Mouse (Mus musculus) heart, postnatal 0 days (tissue): ENCODE data around the gene Lad1. TPM values are rescaled to one million over a fixed set of nuclear protein-coding genes. Genes with fewer than 3 reads are reported as not detected.

Experiments used
- ATAC-seq: fragments of 200-750 bp; cut with Nextera tagmentation; 2 replicates; pipeline ENCODE4 v1.8.0; 2017; ENCODE audit warnings: low read depth, moderate number of reproducible peaks, moderate library complexity; ENCODE audit not compliant: insufficient read depth
- DNase-seq: peaks from one replicate; pipeline ENCODE4 v3.0.0-alpha.2; 2016; ENCODE audit warnings: low spot score
- H3K27ac ChIP-seq: fragments of 300-500 bp; sonication (generic); 2 replicates; pipeline ENCODE4 v1.5.1; 2014; ENCODE audit warnings: low read depth, mild to moderate bottlenecking
- H3K27me3 ChIP-seq: fragments of 300-500 bp; sonication (generic); 2 replicates; pipeline ENCODE4 v1.6.1; 2014; ENCODE audit warnings: low read length, mixed read lengths; ENCODE audit not compliant: control insufficient read depth, insufficient read depth
- H3K36me3 ChIP-seq: fragments of 300-500 bp; sonication (generic); replicated peaks from 2 replicates; pipeline ENCODE4 v1.6.1; 2014; ENCODE audit warnings: low read length, mixed read lengths; ENCODE audit not compliant: control insufficient read depth, insufficient read depth
- H3K4me1 ChIP-seq: fragments of 300-500 bp; sonication (generic); 2 replicates; pipeline ENCODE4 v1.6.1; 2014; ENCODE audit warnings: antibody characterized with exemption; ENCODE audit not compliant: control insufficient read depth, insufficient read depth
- H3K4me2 ChIP-seq: fragments of 300-500 bp; sonication (generic); 2 replicates; pipeline ENCODE4 v1.6.1; 2014; ENCODE audit warnings: low read depth, mild to moderate bottlenecking, low read length, moderate library complexity
- H3K4me3 ChIP-seq: fragments of 300-500 bp; sonication (generic); 2 replicates; pipeline ENCODE4 v1.5.1; 2014; ENCODE audit warnings: low read depth, low read length
- H3K9ac ChIP-seq: fragments of 300-500 bp; sonication (generic); replicated peaks from 2 replicates; pipeline ENCODE4 v1.6.1; 2014; ENCODE audit warnings: low read depth, low read length, mixed read lengths
- H3K9me3 ChIP-seq: fragments of 300-500 bp; sonication (generic); replicated peaks from 2 replicates; pipeline ENCODE4 v1.6.1; 2016; ENCODE audit warnings: low read length; ENCODE audit not compliant: control insufficient read depth
- CTCF ChIP-seq: IDR thresholded peaks from 2 replicates; pipeline ENCODE4 v1.5.1; 2016; ENCODE audit warnings: antibody characterized with exemption, control low read depth, low read depth
- EP300 ChIP-seq: IDR thresholded peaks from 2 replicates; pipeline ENCODE4 v1.6.1; 2016; ENCODE audit warnings: antibody characterized with exemption, low read depth
- WGBS: fragments of 180-500 bp; shearing (Covaris S2); extraction: QIAGEN DNeasy Blood & Tissue Kit; methylation state at CpG from one replicate; pipeline ENCODE4 v1.1.7; 2014; 5-methylcytosine and 5-hydroxymethylcytosine counted together
- polyA plus RNA-seq: library from polyadenylated mRNA; unstranded; fragments of >200 nt; fragmentation: Nextera tagmentation; extraction: Ambion mirVana; gene quantifications from 2 replicates; pipeline ENCODE4 v1.2.1, GENCODE M21; 2015
- total RNA-seq: library from RNA; depleted of rRNA; stranded (reverse); fragments of >200 nt; gene quantifications from 2 replicates; pipeline ENCODE4 v1.2.3, GENCODE M21; 2014; ENCODE audit warnings: low replicate concordance; rRNA removed

The Lad1 gene
- total and polyA plus RNA-seq, 2 experiments from 2014 or later, result 11.1 to 32.9 TPM

DNA sequence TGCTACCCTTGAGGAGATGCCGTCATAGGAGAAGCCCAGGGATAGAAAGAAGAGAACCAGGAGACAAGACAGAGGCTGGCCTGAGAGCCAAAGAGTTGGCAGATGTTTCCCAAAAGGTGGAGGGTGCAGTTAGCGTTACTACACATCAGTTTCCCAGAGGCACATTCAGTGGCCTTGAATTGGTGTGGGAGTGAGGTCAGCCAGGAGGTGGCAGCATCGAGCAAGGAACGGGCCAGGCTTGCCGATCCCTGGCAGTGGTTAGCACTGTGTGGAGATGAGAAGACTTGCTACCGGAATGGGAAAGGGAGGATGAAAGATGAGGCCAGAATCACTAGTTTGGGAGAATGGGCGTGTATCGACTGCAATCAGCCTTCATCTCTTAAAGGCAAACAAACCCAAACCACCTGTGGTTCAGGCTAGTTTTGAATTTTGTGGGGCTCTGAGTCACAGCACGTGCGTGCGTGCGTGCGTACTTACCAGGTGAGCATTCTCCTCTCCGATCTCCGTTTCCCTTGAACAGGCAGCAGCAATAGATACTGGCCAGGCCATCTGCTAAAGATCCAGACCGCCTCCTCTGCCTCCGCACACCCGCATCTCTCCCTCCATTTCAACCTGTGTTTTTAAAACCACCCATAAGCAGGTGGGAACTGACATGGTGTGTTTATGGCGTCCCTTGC lies 47.3 kb downstream of the Lad1 start:
- Histone ChIP-seq H3K9ac (no peak overlapping the region), H3K4me3 (no peak overlapping the region), H3K9me3 (no peaks in the 10 kb centered on the region), H3K4me2 (no peak overlapping the region), H3K36me3 (no peaks in the 10 kb centered on the region), H3K27ac (no peak overlapping the region), H3K4me1 (peaks cover 19% of the 10 kb centered on the region), H3K27me3 (0 out of 2 replicates have a peak, but pooled peaks cover 12% of the 10 kb centered on the region)
- WGBS, result 45% methylated on average over 19 of the region's 19 CpGs
- DNase-seq (peak; percentile 77), ATAC-seq (peak; percentile 49)
- TF ChIP-seq EP300 (no peak), CTCF (peak; percentile 98)

DNA sequence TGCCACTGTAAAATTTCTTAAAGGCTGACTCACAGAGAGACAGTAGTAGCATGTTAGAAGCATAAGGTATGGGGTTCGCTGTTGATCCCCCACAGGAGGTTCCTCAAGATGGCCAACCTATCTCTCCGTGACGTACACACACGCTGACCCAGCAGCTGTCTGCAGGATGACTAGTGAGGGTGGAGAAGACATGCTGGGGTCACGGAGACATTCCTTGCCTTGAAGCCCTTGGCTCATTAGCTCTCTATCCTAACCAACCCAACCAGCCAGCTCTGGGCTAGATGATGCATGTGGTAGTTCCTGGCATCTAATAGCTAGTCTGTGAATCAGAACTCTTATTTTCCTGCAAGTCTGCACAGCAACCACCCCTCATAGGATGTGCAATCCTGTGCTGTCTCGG lies 50.2 kb downstream of the Lad1 start:
- H3K4me2 ChIP-seq, result no peak overlapping the region

DNA sequence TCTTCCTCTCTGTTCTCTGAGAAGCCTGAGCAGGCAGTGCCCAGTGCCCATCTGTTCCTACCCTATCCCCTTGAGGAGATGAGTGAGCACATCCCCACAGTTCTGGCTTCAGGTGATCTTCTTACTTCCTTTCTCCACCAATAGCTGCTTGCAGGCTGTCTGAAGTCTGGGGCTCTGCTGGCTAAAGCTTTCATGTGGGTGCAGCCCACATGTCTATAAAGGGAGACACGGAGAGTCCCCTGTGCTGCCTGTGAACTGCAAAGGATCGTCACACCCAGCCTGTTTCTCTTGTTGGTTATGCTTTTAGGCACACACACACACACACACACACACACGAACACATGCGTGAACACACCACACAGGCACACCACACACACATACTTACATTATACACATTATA lies 54.6 kb downstream of the Lad1 start:
- Histone ChIP-seq H3K9me3 (no peaks in the 10 kb centered on the region), H3K27me3 (no peaks in the 10 kb centered on the region), H3K4me3 (no peak overlapping the region), H3K4me1 (no peaks in the 10 kb centered on the region), H3K36me3 (no peaks in the 10 kb centered on the region), H3K4me2 (no peak overlapping the region), H3K9ac (no peak overlapping the region), H3K27ac (no peak overlapping the region)
- DNase-seq (no peak), ATAC-seq (no peak)
- 79% methylated on average over 4 of the region's 4 CpGs for WGBS
- TF ChIP-seq EP300 (no peak), CTCF (no peak)

More for the DNA sequence above, 50.2 kb downstream of the Lad1 start:
- no peak for TF ChIP-seq CTCF
- TF ChIP-seq EP300, result no peak
- H3K4me1 ChIP-seq, result no peaks in the 10 kb centered on the region
- WGBS, result 80% methylated on average over 6 of the region's 6 CpGs
- H3K27me3 ChIP-seq, result 0 out of 2 replicates have a peak, but pooled peaks cover 12% of the 10 kb centered on the region
- H3K4me3 ChIP-seq, result no peak overlapping the region
- ATAC-seq (no peak), DNase-seq (no peak)
- no peaks in the 10 kb centered on the region for H3K9me3 ChIP-seq
- no peaks in the 10 kb centered on the region for H3K36me3 ChIP-seq
- H3K27ac ChIP-seq, result no peak overlapping the region
- no peak overlapping the region for H3K9ac ChIP-seq

DNA sequence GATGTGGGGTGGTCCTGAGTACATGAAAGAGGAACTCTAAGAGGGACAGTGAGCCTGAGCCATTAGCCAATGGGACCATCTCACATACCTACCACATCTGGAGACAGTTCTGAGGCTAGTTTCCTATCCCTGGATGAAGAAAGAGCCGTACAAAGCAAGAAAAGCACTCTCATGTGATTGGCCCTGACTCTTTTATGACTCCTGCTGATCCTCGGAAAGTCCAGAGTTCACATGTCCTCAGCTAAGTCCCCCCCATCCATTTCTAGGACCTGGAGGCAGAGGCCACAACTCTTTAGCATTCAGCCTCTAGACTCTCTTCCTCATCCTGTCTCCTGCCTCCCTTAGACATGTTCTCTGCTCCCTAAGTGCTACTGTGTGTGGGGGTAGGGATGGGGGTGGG lies 58.9 kb downstream of the Lad1 start:
- no peak for DNase-seq
- 73% methylated on average over 2 of the region's 2 CpGs for WGBS
- Histone ChIP-seq H3K4me1 (no peaks in the 10 kb centered on the region), H3K4me2 (no peak overlapping the region), H3K36me3 (no peaks in the 10 kb centered on the region), H3K27ac (no peak overlapping the region), H3K9me3 (no peaks in the 10 kb centered on the region), H3K27me3 (peaks cover 10% of the 10 kb centered on the region; the same call in 1 of the 2 replicates), H3K4me3 (no peak overlapping the region), H3K9ac (no peak overlapping the region)
- ATAC-seq, result no peak
- no peak for TF ChIP-seq CTCF
- TF ChIP-seq EP300, result no peak

DNA sequence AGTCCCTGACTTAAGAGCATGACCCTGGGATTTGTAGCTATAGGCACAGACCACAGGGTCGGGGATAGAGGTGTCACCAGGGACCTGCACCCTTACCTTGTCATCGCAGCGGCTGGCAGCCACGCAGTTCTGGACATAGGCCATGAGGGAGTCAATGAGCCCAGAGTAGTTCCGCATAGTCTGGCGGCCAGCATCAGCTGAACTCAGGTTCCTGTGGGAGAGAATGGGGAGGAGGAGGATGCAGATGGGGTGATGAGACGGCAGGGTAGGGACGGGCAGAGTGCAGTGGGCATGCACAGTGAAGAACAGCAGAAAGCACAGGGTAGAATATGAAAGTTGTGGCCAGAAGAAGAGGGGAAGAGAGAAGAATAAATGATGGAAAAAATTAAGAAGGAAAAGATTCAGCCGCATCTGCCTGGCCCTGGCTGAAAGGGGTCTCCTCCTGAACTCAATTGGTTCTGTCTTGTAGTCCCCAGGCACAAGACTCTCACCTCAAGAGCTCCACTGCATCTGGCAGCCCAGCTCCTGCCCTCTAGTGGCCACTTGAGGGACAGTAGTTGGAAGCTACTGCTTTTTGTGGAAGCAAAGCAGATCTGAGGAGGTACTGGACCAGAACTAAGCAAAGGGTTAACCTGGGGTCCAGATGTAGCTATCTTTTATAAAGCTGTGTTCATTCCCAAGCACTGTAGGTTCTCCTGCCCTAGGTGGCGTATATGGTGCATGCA lies 64.1 kb downstream of the Lad1 start:
- H3K4me3 ChIP-seq, result no peak overlapping the region
- H3K27ac ChIP-seq, result no peak overlapping the region
- H3K36me3 ChIP-seq, result no peaks in the 10 kb centered on the region
- WGBS, result 54% methylated on average over 10 of the region's 10 CpGs
- DNase-seq, result peak; percentile 53
- TF ChIP-seq CTCF (peak; percentile 91), EP300 (no peak)
- H3K4me1 ChIP-seq, result no peaks in the 10 kb centered on the region
- no peak overlapping the region for H3K9ac ChIP-seq
- no peak overlapping the region for H3K4me2 ChIP-seq
- ATAC-seq, result peak; percentile 49; the same call in 1 of the 2 replicates
- no peaks in the 10 kb centered on the region for H3K9me3 ChIP-seq
- peaks cover 24% of the 10 kb centered on the region for H3K27me3 ChIP-seq

Other genes with a start within 250 kb of the Lad1 start
- gene Nav1, start 211.3 kb upstream of the Lad1 start, total RNA-seq, result 14.1 and 29.9 TPM in 2 replicates
- gene Nav1, start 211.3 kb upstream of the Lad1 start, polyA plus RNA-seq, result 9.2 and 10.3 TPM in 2 replicates
- 529 and 840 TPM in 2 replicates for gene Csrp1, start 98.5 kb upstream of the Lad1 start, total RNA-seq
- 128 and 145 TPM in 2 replicates for gene Csrp1, start 98.5 kb upstream of the Lad1 start, polyA plus RNA-seq
- 87.5 and 130 TPM in 2 replicates for gene Phlda3, start 52.5 kb upstream of the Lad1 start, total RNA-seq
- 65.5 and 67.2 TPM in 2 replicates for gene Phlda3, start 52.5 kb upstream of the Lad1 start, polyA plus RNA-seq
- 4,186 and 4,592 TPM in 2 replicates for gene Tnni1, start 39.2 kb upstream of the Lad1 start, total RNA-seq
- 4,392 and 4,399 TPM in 2 replicates for gene Tnni1, start 39.2 kb upstream of the Lad1 start, polyA plus RNA-seq
- gene Tnnt2, start 17.8 kb downstream of the Lad1 start, total RNA-seq, result 1,865 and 1,929 TPM in 2 replicates
- 13,184 and 14,025 TPM in 2 replicates for gene Tnnt2, start 17.8 kb downstream of the Lad1 start, polyA plus RNA-seq
- gene Pkp1, start 100.6 kb downstream of the Lad1 start, total RNA-seq, result 0.58 TPM in 1 of 2 replicates, not detected in the other
- 0.05 TPM in 2 replicates for gene Pkp1, start 100.6 kb downstream of the Lad1 start, polyA plus RNA-seq
- gene Igfn1, start 187.7 kb downstream of the Lad1 start, total RNA-seq, result not detected in 2 replicates
- 0.04 and 0.05 TPM in 2 replicates for gene Igfn1, start 187.7 kb downstream of the Lad1 start, polyA plus RNA-seq
- 45.3 and 46.0 TPM in 2 replicates for gene Tmem9, start 189.6 kb downstream of the Lad1 start, total RNA-seq
- gene Tmem9, start 189.6 kb downstream of the Lad1 start, polyA plus RNA-seq, result 51.2 and 57.3 TPM in 2 replicates
- not detected in 2 replicates for gene Ascl5, start 232.2 kb downstream of the Lad1 start, total RNA-seq
- gene Ascl5, start 232.2 kb downstream of the Lad1 start, polyA plus RNA-seq, result not detected in 2 replicates
- gene Cacna1s, start 234.2 kb downstream of the Lad1 start, total RNA-seq, result 13.8 TPM in 1 of 2 replicates, not detected in the other
- 0.49 and 0.80 TPM in 2 replicates for gene Cacna1s, start 234.2 kb downstream of the Lad1 start, polyA plus RNA-seq